Comparison of ENCODE assay signal across 15 mouse cellular contexts in genomic region chr1:39578446-39578845, GRCm38 (mm10). TPM values are rescaled to one million over a fixed set of nuclear protein-coding genes. Genes with fewer than 3 reads are reported as not detected.
DNase-seq lines count a peak whose midpoint lies in the region; ATAC-seq and TF ChIP-seq lines count a peak whose summit lies in the region.
"Had no signal": no experiment of that assay in that cellular context is flagged by ENCODE, and none has a peak within 500 bp of the region (broad histone marks: within the 10 kb centered on the region; RNA-seq: fewer than 3 reads in every experiment).

No protein-coding gene starts in this region.

- no peaks in the 10 kb centered on the region for H3K9me3 ChIP-seq in liver, embryonic 13.5 days (replicated peaks)
- no peaks in the 10 kb centered on the region for H3K9me3 ChIP-seq in liver, embryonic 12.5 days (replicated peaks)
- no peaks in the 10 kb centered on the region for H3K9me3 ChIP-seq in limb, embryonic 10.5 days (replicated peaks)
- H3K9me3 ChIP-seq: embryonic facial prominence, embryonic 12.5 days; forebrain, embryonic 15.5 days; heart, embryonic 12.5 days; hindbrain, embryonic 10.5 days had no signal

- peak overlapping the region; percentile 50; the same call in 1 of the 2 replicates for H3K27ac ChIP-seq in liver, embryonic 13.5 days
- no peak overlapping the region for H3K27ac ChIP-seq in liver, embryonic 12.5 days
- 0 out of 2 replicates have a peak overlapping the region, but pooled peaks have one; percentile 1 for H3K27ac ChIP-seq in limb, embryonic 10.5 days
- H3K27ac ChIP-seq in cerebellum, adult 2 months (ENCODE audit: insufficient read depth, low read length), result no peak overlapping the region

- H3K4me1 ChIP-seq in liver, embryonic 13.5 days (replicated peaks), result peaks cover 47% of the 10 kb centered on the region
- H3K4me1 ChIP-seq in liver, embryonic 12.5 days, result peaks cover 36% of the 10 kb centered on the region
- H3K4me1 ChIP-seq in limb, embryonic 10.5 days, result peaks cover 29% of the 10 kb centered on the region
- peaks cover 4% of the 10 kb centered on the region; the same call in 1 of the 2 replicates for H3K4me1 ChIP-seq in cerebellum, adult 2 months (ENCODE audit: control insufficient read depth, insufficient read depth, low read length)

- TF ChIP-seq CTCF in cerebellum, adult 2 months (IDR thresholded peaks at IDR 0.05; ENCODE audit: borderline replicate concordance, insufficient read depth, low read depth, low read length), result no peak

- TF ChIP-seq POLR2A in cerebellum, adult 2 months (IDR thresholded peaks at IDR 0.05; ENCODE audit: borderline replicate concordance, insufficient read depth, low read length), result no peak

- no peak for ATAC-seq in liver, embryonic 13.5 days (ENCODE audit: low read depth)
- ATAC-seq in liver, embryonic 12.5 days, result no peak
- ATAC-seq in common myeloid progenitor, adult 5-6 weeks (replicated peaks; ENCODE audit: low read depth, poor library complexity, severe bottlenecking), result 0 out of 2 replicates have a peak, but pooled peaks have one; percentile 4
- ATAC-seq: forebrain, embryonic 15.5 days had no signal

- no peak overlapping the region for H3K4me2 ChIP-seq in liver, embryonic 13.5 days
- H3K4me2 ChIP-seq in liver, embryonic 12.5 days, result no peak overlapping the region

- H3K36me3 ChIP-seq in liver, embryonic 13.5 days, result no peaks in the 10 kb centered on the region
- no peaks in the 10 kb centered on the region for H3K36me3 ChIP-seq in liver, embryonic 12.5 days
- no peaks in the 10 kb centered on the region for H3K36me3 ChIP-seq in limb, embryonic 10.5 days
- H3K36me3 ChIP-seq: embryonic facial prominence, embryonic 12.5 days; forebrain, embryonic 15.5 days; heart, embryonic 12.5 days; hindbrain, embryonic 10.5 days had no signal

- H3K4me3 ChIP-seq in liver, embryonic 13.5 days (replicated peaks), result no peak overlapping the region
- H3K4me3 ChIP-seq in liver, embryonic 12.5 days, result no peak overlapping the region
- no peak overlapping the region for H3K4me3 ChIP-seq in limb, embryonic 10.5 days
- no peak overlapping the region for H3K4me3 ChIP-seq in cerebellum, adult 2 months (replicated peaks; ENCODE audit: insufficient read depth, low read depth, low read length)
- H3K4me3 ChIP-seq: embryonic facial prominence, embryonic 12.5 days had no signal

- H3K27me3 ChIP-seq in liver, embryonic 13.5 days, result no peaks in the 10 kb centered on the region
- H3K27me3 ChIP-seq in liver, embryonic 12.5 days (replicated peaks), result no peaks in the 10 kb centered on the region; the same call in 1 of the 2 replicates
- no peaks in the 10 kb centered on the region for H3K27me3 ChIP-seq in limb, embryonic 10.5 days (ENCODE audit: low read depth, poor library complexity, severe bottlenecking)
- no peaks in the 10 kb centered on the region for H3K27me3 ChIP-seq in cerebellum, adult 2 months (ENCODE audit: control insufficient read depth, insufficient read depth, low read length)
- H3K27me3 ChIP-seq: embryonic facial prominence, embryonic 12.5 days; forebrain, embryonic 15.5 days; heart, embryonic 12.5 days had no signal

- WGBS in liver, embryonic 13.5 days (ENCODE audit: insufficient replicate concordance), result 66% methylated on average over 5 of the region's 5 CpGs
- WGBS in liver, embryonic 12.5 days (ENCODE audit: insufficient replicate concordance), result 65% methylated on average over 5 of the region's 5 CpGs
- 81% methylated on average over 5 of the region's 5 CpGs for WGBS in limb, embryonic 10.5 days
- WGBS in cerebellum, adult 2 months, result 89% methylated on average over 5 of the region's 5 CpGs

- no peak overlapping the region for H3K9ac ChIP-seq in liver, embryonic 13.5 days
- no peak overlapping the region for H3K9ac ChIP-seq in liver, embryonic 12.5 days
- H3K9ac ChIP-seq: embryonic facial prominence, embryonic 12.5 days; heart, embryonic 12.5 days had no signal

- no peak for DNase-seq in liver, embryonic 13.5 days
- DNase-seq in limb, embryonic 10.5 days (ENCODE audit: low spot score), result no peak
- DNase-seq in naive thymus-derived CD4-positive, alpha-beta T cell, adult 2 months (ENCODE audit: low read depth), result peak; percentile 38
- DNase-seq in thymus, postnatal 14 days, result no peak
- DNase-seq in gastrocnemius, postnatal 10 days, result no peak
- no peak for DNase-seq in cerebellum, adult 2 months
- DNase-seq: B cell, adult 2 months; cerebellum, adult 8-10 months; kidney, adult 8-10 months had no signal

RNA-seq across cellular contexts. Expression of gene Rnf149, which starts 1.2 kb away (rescaled TPM):
- polyA plus RNA-seq in liver, embryonic 13.5 days (2015; fragmentation: Nextera tagmentation; extraction: Ambion mirVana), result 17.1 and 19.3 TPM in 2 replicates
- polyA plus RNA-seq in liver, embryonic 12.5 days (2016; fragmentation: Nextera tagmentation; extraction: Ambion mirVana), result 25.6 and 27.3 TPM in 2 replicates
- total RNA-seq in common myeloid progenitor, adult 5-6 weeks (2017), result 30.4 and 40.7 TPM in 2 replicates
- polyA plus RNA-seq in limb, embryonic 10.5 days (2016; fragmentation: Nextera tagmentation; extraction: Ambion mirVana), result 24.2 and 25.7 TPM in 2 replicates
- 10 to 100 TPM in 1 of 2 experiments, 1 to 10 TPM in 1; 9.3 to 11.2 TPM for total RNA-seq in gastrocnemius, postnatal 10 days (2021)
- polyA plus RNA-seq in cerebellum, adult 2 months (2012; rRNA removed), result 22.3 and 26.3 TPM in 2 replicates

RNA-seq across cellular contexts. Expression of gene Cnot11, which starts 43.7 kb away (rescaled TPM):
- 10.9 and 11.3 TPM in 2 replicates for polyA plus RNA-seq in liver, embryonic 13.5 days (2015; fragmentation: Nextera tagmentation; extraction: Ambion mirVana)
- 17.2 and 20.0 TPM in 2 replicates for polyA plus RNA-seq in liver, embryonic 12.5 days (2016; fragmentation: Nextera tagmentation; extraction: Ambion mirVana)
- total RNA-seq in common myeloid progenitor, adult 5-6 weeks (2017), result 24.2 and 30.9 TPM in 2 replicates
- polyA plus RNA-seq in limb, embryonic 10.5 days (2016; fragmentation: Nextera tagmentation; extraction: Ambion mirVana), result 23.1 and 26.0 TPM in 2 replicates
- 10 to 100 TPM; 19.2 to 19.6 TPM for total RNA-seq in gastrocnemius, postnatal 10 days (2021)
- 21.0 and 23.1 TPM in 2 replicates for polyA plus RNA-seq in cerebellum, adult 2 months (2012; rRNA removed)

Comparison
In these comparisons a context has a peak if more than half of its experiments do, and no peak if none do; other contexts are left out.
1. H3K27ac ChIP-seq: peak in liver, embryonic 13.5 days (single experiment) and limb, embryonic 10.5 days (single experiment); none in liver, embryonic 12.5 days (single experiment) and cerebellum, adult 2 months (single experiment).